Mouse (Mus musculus): ENCODE results near the gene Cemip2. TPM values are rescaled to one million over a fixed set of nuclear protein-coding genes. Genes with fewer than 3 reads are reported as not detected.

Gene Cemip2
- polyA plus RNA-seq, 1 experiment from 2014 or later: 28.8 TPM

DNA sequence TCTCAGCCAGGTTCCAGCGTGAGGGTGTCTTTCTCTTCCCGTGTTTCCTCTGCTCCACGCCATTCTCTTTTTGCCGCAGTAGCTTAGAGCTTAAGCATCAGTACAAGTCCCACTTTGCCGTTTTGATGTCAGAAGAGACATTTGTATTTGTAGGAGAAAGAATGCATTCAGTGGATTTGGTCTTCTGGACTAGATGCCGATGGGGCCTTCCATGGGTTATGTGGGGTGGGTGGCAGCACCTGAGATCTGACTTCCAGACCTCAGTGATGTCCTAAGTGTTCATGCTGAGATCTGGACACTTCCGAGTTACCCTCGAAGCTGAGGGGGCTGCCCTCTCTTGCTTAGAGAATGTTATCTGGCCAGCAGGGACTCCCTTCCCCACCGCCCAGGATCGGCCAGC, 72.6 kb downstream of the Cemip2 start:
- no peaks in the 10 kb centered on the region for H3K9me3 ChIP-seq (replicated peaks; ENCODE audit: control insufficient read depth, low read length, poor library complexity, severe bottlenecking)
- no peak for ATAC-seq
- no peaks in the 10 kb centered on the region for H3K4me1 ChIP-seq (ENCODE audit: control insufficient read depth, insufficient read depth, low read length)
- no peaks in the 10 kb centered on the region for H3K27me3 ChIP-seq (ENCODE audit: control insufficient read depth, insufficient read depth, low read depth, low read length)
- peaks cover 18% of the 10 kb centered on the region for H3K36me3 ChIP-seq (ENCODE audit: control insufficient read depth, insufficient read depth, low read length)
- no peak overlapping the region for H3K27ac ChIP-seq (ENCODE audit: low read length)
- H3K9ac ChIP-seq (ENCODE audit: low read depth, low read length): no peak overlapping the region
- H3K4me3 ChIP-seq (ENCODE audit: low read depth, low read length): no peak overlapping the region
- WGBS: 91% methylated on average over 10 of the region's 10 CpGs
- H3K4me2 ChIP-seq (ENCODE audit: low read length): no peak overlapping the region

DNA sequence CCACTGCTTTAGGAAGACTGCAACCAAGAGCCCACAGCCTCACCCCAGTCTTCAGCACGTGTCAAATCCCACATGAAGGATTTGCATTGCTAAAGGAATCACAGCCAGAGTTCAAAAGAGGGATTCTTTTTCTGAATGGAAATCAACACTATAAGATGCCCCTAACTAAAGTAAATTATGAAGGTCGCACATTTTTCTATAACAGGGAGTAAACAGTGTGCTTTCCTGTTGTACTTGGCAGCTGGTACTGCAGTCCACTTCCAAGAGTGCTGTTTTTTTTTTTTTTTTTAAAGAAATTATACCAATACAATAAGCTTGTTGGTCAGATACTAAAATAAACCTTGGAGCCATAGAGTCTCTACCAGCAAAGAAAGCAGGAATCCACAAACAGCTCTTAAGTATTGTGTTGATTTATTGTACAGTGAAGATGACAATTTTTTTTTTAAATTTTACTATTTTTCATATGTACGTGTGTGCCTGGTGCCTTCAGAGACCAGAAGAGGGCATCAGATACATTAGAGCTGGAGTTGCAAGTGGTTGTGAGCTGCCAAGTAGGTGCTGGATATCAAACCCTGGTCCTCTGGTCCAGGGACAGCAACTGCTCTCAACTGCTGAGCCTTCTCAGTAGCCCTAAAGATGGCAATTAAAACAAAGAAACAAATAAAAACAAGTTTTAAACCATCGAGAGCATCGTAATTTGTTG, 76.5 kb downstream of the Cemip2 start:
- no peak overlapping the region for H3K9ac ChIP-seq (ENCODE audit: low read depth, low read length)
- H3K4me1 ChIP-seq (ENCODE audit: control insufficient read depth, insufficient read depth, low read length): no peaks in the 10 kb centered on the region
- no peak overlapping the region for H3K4me3 ChIP-seq (ENCODE audit: low read depth, low read length)
- no peak overlapping the region for H3K4me2 ChIP-seq (ENCODE audit: low read length)
- H3K27me3 ChIP-seq (ENCODE audit: control insufficient read depth, insufficient read depth, low read depth, low read length): no peaks in the 10 kb centered on the region
- peaks cover 23% of the 10 kb centered on the region for H3K36me3 ChIP-seq (ENCODE audit: control insufficient read depth, insufficient read depth, low read length)
- 90% methylated on average over 5 of the region's 5 CpGs for WGBS
- H3K27ac ChIP-seq (ENCODE audit: low read length): no peak overlapping the region
- ATAC-seq: no peak
- H3K9me3 ChIP-seq (replicated peaks; ENCODE audit: control insufficient read depth, low read length, poor library complexity, severe bottlenecking): no peaks in the 10 kb centered on the region

DNA sequence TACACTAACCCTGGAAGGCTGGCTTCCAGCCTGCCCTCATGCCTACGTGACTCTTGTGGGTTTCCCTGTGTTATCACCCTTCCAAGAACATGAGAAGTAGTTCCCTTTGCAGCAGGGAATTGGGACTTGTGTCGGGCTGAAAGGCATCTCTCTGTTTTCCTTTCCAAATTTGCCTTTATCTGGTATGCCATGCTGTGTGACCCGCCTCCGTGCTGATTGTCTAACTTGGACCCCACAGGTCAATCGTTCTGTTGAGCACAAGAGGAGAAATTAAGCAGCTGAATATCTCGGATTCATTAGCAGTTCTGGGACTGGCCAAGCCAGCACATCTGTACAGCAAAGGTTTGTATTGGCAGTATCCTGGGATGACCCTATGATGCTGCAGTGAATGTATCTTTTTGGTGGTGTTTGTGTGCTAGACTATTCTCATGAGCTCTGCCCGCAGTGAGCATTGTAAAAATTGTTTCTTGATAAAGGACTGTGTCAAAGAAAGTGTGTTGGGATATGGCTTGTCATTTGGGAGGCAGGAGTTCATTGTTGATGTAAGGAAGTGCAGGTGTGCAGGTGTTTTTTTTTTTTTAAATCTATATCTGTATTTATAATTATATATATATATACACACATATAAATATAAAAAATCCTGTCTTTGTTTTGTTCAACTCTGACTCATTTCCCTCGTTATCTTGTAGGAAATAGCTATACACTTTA, 77.4 kb downstream of the Cemip2 start:
- no peak overlapping the region for H3K27ac ChIP-seq (ENCODE audit: low read length)
- H3K4me3 ChIP-seq (ENCODE audit: low read depth, low read length): no peak overlapping the region
- WGBS: 90% methylated on average over 8 of the region's 8 CpGs
- no peaks in the 10 kb centered on the region for H3K4me1 ChIP-seq (ENCODE audit: control insufficient read depth, insufficient read depth, low read length)
- H3K36me3 ChIP-seq (ENCODE audit: control insufficient read depth, insufficient read depth, low read length): peaks cover 23% of the 10 kb centered on the region
- H3K9me3 ChIP-seq (replicated peaks; ENCODE audit: control insufficient read depth, low read length, poor library complexity, severe bottlenecking): no peaks in the 10 kb centered on the region
- H3K27me3 ChIP-seq (ENCODE audit: control insufficient read depth, insufficient read depth, low read depth, low read length): no peaks in the 10 kb centered on the region
- ATAC-seq: no peak
- H3K9ac ChIP-seq (ENCODE audit: low read depth, low read length): no peak overlapping the region
- H3K4me2 ChIP-seq (ENCODE audit: low read length): no peak overlapping the region

DNA sequence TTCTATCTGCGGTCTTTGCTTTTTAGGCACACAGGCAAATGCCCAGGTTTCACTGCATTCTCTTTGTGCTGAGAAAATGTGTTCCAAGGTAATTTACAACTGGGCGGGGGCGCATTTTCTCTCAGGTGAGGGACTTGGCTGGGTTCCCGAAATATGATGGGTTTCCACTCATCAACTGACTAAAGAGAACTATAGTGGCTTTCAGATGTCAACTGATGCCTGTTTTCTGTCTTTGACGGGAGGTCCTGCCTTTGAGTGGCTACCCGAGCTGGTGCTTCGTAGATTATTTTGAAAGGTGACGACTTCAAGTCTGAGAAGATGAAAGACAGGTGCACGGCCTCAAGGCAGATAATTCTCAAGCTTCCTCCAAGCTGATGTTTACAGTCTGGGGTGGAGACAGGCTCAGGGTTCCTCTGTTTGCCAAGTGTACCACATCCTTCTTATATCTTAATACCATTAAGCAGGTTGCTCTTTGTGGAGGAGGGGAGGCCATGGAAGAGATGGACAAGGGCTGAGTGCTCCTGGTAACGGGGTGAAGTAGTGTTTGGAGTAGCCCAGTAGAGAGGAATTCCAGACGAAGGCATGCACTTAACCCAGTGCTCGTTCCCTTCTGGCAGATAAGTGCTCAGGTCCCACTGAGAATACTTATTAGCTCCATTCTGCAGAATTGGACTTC, 80.8 kb downstream of the Cemip2 start:
- Histone ChIP-seq H3K27ac (ENCODE audit: low read length) (no peak overlapping the region), H3K9ac (ENCODE audit: low read depth, low read length) (no peak overlapping the region), H3K4me2 (ENCODE audit: low read length) (no peak overlapping the region), H3K9me3 (replicated peaks; ENCODE audit: control insufficient read depth, low read length, poor library complexity, severe bottlenecking) (no peaks in the 10 kb centered on the region), H3K4me1 (ENCODE audit: control insufficient read depth, insufficient read depth, low read length) (no peaks in the 10 kb centered on the region), H3K36me3 (ENCODE audit: control insufficient read depth, insufficient read depth, low read length) (peaks cover 20% of the 10 kb centered on the region), H3K4me3 (ENCODE audit: low read depth, low read length) (no peak overlapping the region), H3K27me3 (ENCODE audit: control insufficient read depth, insufficient read depth, low read depth, low read length) (no peaks in the 10 kb centered on the region)
- ATAC-seq: no peak
- WGBS: 86% methylated on average over 12 of the region's 12 CpGs

DNA sequence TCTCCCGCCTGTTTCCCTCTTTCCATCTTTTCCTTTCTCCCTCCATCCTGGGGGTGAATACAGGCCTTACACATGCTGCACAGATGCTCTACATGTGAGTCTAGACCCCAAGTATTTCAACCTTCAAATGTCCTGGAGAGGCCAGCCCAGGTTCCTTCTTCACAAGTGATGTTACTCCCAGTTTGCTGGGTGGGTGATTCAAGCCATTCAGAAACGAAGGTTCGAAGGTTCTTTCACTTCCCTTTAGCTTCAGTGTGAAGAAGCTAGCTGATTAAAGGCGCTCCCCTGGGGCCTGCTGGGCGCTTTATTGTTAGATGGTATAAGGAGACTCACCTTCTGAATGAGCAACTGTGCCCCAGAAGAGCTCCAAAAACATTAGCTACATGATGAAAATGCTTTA, 82.0 kb downstream of the Cemip2 start:
- Histone ChIP-seq H3K4me2 (ENCODE audit: low read length) (no peak overlapping the region), H3K4me1 (ENCODE audit: control insufficient read depth, insufficient read depth, low read length) (no peaks in the 10 kb centered on the region), H3K9me3 (replicated peaks; ENCODE audit: control insufficient read depth, low read length, poor library complexity, severe bottlenecking) (no peaks in the 10 kb centered on the region), H3K27ac (ENCODE audit: low read length) (no peak overlapping the region), H3K36me3 (ENCODE audit: control insufficient read depth, insufficient read depth, low read length) (peaks cover 10% of the 10 kb centered on the region; the same call in 1 of the 2 replicates), H3K27me3 (ENCODE audit: control insufficient read depth, insufficient read depth, low read depth, low read length) (no peaks in the 10 kb centered on the region), H3K9ac (ENCODE audit: low read depth, low read length) (no peak overlapping the region), H3K4me3 (ENCODE audit: low read depth, low read length) (no peak overlapping the region)
- WGBS: 79% methylated on average over 5 of the region's 5 CpGs
- ATAC-seq: no peak

DNA sequence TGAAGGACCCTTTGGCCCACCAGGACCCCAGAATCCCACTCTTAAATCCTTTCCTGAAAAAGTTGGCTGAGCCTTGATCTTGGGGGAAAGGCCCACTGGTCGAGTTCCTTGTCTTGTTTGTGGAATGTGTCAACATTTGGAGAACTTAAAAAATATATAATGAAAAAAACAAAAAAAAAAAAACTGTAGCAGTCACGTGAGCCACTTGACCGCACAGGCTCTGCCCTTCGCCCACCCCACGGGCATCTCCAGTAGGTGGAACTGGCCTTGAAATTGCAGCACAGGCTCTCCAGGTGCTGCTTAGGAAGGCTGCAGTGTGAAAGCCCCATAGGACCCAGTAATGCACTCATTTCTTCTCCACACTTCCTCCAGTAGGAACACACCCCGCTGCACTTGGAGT, 82.8 kb downstream of the Cemip2 start:
- H3K4me2 ChIP-seq (ENCODE audit: low read length): no peak overlapping the region
- no peak overlapping the region for H3K9ac ChIP-seq (ENCODE audit: low read depth, low read length)
- ATAC-seq: no peak
- WGBS: 94% methylated on average over 6 of the region's 6 CpGs
- no peaks in the 10 kb centered on the region for H3K9me3 ChIP-seq (replicated peaks; ENCODE audit: control insufficient read depth, low read length, poor library complexity, severe bottlenecking)
- no peaks in the 10 kb centered on the region for H3K4me1 ChIP-seq (ENCODE audit: control insufficient read depth, insufficient read depth, low read length)
- H3K27me3 ChIP-seq (ENCODE audit: control insufficient read depth, insufficient read depth, low read depth, low read length): no peaks in the 10 kb centered on the region
- no peak overlapping the region for H3K4me3 ChIP-seq (ENCODE audit: low read depth, low read length)
- H3K27ac ChIP-seq (ENCODE audit: low read length): no peak overlapping the region
- peaks cover 10% of the 10 kb centered on the region; the same call in 1 of the 2 replicates for H3K36me3 ChIP-seq (ENCODE audit: control insufficient read depth, insufficient read depth, low read length)

DNA sequence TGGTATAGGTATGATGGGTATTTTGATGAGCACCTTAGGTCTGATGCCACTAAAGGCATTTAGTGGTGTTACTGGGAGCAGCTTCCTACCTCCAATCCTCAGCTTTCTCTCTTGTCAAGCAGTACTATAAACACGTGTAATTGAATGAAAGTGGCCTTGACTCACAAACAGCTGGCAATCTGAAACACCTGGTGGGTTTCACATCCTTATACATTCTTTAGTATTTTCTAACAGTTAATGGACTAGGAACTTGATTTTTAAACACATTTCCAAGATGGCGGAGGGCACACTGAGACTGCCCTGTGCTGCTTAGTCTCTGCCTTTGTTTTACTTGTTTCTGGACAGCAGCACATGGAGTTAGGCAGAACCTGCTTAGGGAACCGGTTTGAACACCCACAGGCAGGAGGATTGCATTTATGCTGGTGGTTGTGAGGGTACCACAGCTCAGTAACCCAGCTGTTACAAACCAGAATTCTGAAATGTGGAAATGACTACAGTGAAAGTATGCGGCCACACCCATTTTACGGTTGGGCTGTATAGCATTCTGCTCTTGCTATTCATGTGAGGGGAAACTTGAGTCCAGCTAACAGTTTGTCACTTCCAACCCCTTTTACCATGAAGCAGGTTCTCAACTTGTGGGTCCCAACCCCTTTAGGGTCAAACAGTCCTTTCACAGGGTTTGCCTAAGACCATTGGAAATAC, 84.3 kb downstream of the Cemip2 start:
- H3K27me3 ChIP-seq (ENCODE audit: control insufficient read depth, insufficient read depth, low read depth, low read length): no peaks in the 10 kb centered on the region
- no peaks in the 10 kb centered on the region for H3K4me1 ChIP-seq (ENCODE audit: control insufficient read depth, insufficient read depth, low read length)
- H3K4me2 ChIP-seq (ENCODE audit: low read length): no peak overlapping the region
- H3K36me3 ChIP-seq (ENCODE audit: control insufficient read depth, insufficient read depth, low read length): peaks cover 2% of the 10 kb centered on the region; the same call in 1 of the 2 replicates
- no peak overlapping the region for H3K9ac ChIP-seq (ENCODE audit: low read depth, low read length)
- WGBS: 92% methylated on average over 5 of the region's 5 CpGs
- H3K9me3 ChIP-seq (replicated peaks; ENCODE audit: control insufficient read depth, low read length, poor library complexity, severe bottlenecking): no peaks in the 10 kb centered on the region
- no peak overlapping the region for H3K4me3 ChIP-seq (ENCODE audit: low read depth, low read length)
- H3K27ac ChIP-seq (ENCODE audit: low read length): no peak overlapping the region
- no peak for ATAC-seq

DNA sequence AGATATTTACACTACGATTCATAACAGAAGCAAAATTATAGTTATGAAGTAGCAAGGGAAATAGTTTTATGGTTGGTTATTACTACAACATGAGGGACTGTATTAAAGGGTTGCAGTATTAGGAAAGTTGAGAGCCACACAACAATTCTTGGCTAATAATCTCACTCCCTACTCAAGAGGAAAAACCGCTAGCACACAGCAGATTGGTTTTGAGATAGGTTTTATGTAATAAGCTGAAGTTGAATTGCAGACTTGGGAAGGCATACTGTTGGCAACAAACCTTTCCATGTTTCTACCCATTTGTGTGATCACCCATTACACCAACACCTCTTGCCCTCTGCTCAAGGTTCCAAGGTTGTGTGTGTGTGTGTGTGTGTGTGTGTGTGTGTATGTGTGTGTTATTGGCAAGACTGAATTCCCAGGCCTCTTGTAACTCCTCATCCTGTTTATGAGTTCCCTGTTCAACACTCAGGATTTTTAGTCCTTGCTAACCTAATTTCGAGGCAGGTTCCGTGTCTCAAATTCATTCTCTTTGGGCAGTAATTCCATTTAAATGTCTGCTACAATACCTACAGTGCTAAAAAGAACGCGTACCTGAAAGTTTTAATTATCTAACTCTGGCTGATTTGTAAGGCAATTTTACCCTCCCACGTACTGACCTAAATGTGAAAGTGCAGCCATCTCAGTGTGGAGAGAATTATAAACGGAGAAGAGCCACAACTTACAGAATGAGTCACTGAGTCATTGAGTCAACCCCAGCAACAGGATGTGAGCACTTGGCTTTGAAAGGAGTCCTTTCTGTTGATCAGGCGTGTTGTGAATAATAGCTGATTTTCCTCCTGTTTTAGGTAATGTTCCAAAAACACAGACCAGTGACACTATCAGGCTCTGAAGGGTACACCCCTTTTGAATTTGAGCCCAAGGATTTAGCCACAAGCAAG, 85.1 kb downstream of the Cemip2 start:
- no peak for ATAC-seq
- H3K27me3 ChIP-seq (ENCODE audit: control insufficient read depth, insufficient read depth, low read depth, low read length): no peaks in the 10 kb centered on the region
- H3K4me3 ChIP-seq (ENCODE audit: low read depth, low read length): no peak overlapping the region
- H3K9ac ChIP-seq (ENCODE audit: low read depth, low read length): no peak overlapping the region
- no peaks in the 10 kb centered on the region for H3K36me3 ChIP-seq (ENCODE audit: control insufficient read depth, insufficient read depth, low read length)
- H3K4me1 ChIP-seq (ENCODE audit: control insufficient read depth, insufficient read depth, low read length): no peaks in the 10 kb centered on the region
- H3K9me3 ChIP-seq (replicated peaks; ENCODE audit: control insufficient read depth, low read length, poor library complexity, severe bottlenecking): no peaks in the 10 kb centered on the region
- H3K4me2 ChIP-seq (ENCODE audit: low read length): no peak overlapping the region
- 92% methylated on average over 9 of the region's 9 CpGs for WGBS
- no peak overlapping the region for H3K27ac ChIP-seq (ENCODE audit: low read length)
